Mouse (Mus musculus): ENCODE data around the gene Serpinb6e.

Serpinb6e gene

DNA sequence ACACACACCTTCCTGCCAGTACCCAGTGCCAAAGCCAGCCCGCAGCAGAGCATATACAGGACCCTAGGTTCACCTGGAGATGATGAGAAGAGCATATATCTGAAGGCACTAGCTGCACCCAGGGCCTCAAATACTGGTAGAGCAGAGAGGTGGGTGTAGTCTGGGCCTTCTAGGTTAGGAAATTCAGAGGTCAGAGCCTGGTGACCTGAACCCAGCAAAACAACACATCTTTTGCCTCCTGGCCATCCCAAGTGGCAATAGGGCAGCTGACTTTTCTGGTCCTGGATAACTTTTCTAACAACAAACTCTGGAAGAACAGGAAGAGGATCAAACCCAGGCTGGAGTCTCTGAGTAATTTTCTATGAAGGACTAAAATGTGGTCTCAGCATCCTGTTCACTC lies at the start of gene Serpinb6e:
TSS of gene Serpinb6e (minus strand) at position 101 of the 400 bp plus-strand sequence.
- DNase-seq (ENCODE audit: low read depth), result no peak

GRCm38 (mm10) chr13:33830751-33831150 lies 12.5 kb downstream of the Serpinb6e start:
- DNase-seq (ENCODE audit: low read depth), result no peak

DNA sequence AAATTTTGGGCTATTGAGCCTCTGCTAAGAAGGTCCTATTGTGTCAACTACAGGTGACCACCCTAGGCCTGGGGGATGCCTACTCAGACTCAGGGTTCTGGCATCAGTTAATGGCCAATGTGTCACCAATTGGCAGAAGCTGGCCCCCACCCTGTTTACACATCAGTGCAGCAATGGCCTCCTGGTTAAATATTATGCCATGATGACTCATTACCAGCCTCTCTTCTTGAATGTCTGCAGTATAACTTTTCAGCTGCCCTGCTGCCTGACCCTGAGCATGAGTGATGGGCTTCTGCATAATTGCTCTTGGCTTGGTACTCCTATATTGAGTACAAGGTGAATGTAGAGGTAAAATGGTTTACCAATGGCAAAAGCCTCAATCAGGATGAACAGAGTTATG lies 19.8 kb downstream of the Serpinb6e start:
- no peak for DNase-seq (ENCODE audit: low read depth)

GRCm38 (mm10) chr13:33821490-33822143 lies 21.6 kb downstream of the Serpinb6e start:
- DNase-seq (ENCODE audit: low read depth), result peak; percentile 8

Measured in 416B (cell line).